ENCODE assay signal across 11 mouse cellular contexts in genomic region chr17:5842988-5843640, GRCm38 (mm10). TPM values are rescaled to one million over a fixed set of nuclear protein-coding genes. Genes with fewer than 3 reads are reported as not detected.
DNase-seq lines count a peak whose midpoint lies in the region; ATAC-seq and TF ChIP-seq lines count a peak whose summit lies in the region.
"Had no signal": no experiment of that assay in that cellular context is flagged by ENCODE, and none has a peak within 500 bp of the region (broad histone marks: within the 10 kb centered on the region; RNA-seq: fewer than 3 reads in every experiment).

No protein-coding gene starts in this region.

- no peaks in the 10 kb centered on the region for H3K9me3 ChIP-seq in forebrain, embryonic 10.5 days
- H3K9me3 ChIP-seq in forebrain, embryonic 14.5 days (replicated peaks; ENCODE audit: control insufficient read depth, low read length) = no peaks in the 10 kb centered on the region
- no peaks in the 10 kb centered on the region for H3K9me3 ChIP-seq in lung, postnatal 0 days (ENCODE audit: low read length)

- no peak for DNase-seq in forebrain, embryonic 10.5 days (ENCODE audit: extremely low spot score, low spot score)
- DNase-seq in forebrain, embryonic 14.5 days (ENCODE audit: low spot score) = no peak
- peak; percentile 26 for DNase-seq in lung, postnatal 0 days (ENCODE audit: low spot score)
- no peak for DNase-seq in lung, postnatal 36 days
- DNase-seq in kidney, postnatal 25 days = peak; percentile 36 to 64
- DNase-seq in cerebellum, adult 18-20 months = no peak
- DNase-seq in adrenal gland, postnatal 36 days = no peak
- DNase-seq: cerebellum, adult 9-10 months; forebrain, postnatal 0 days; right cerebral cortex, postnatal 4 days had no signal

- no peak overlapping the region for H3K9ac ChIP-seq in forebrain, embryonic 14.5 days (ENCODE audit: low read length)
- H3K9ac ChIP-seq in lung, postnatal 0 days (replicated peaks; ENCODE audit: low read depth) = no peak overlapping the region
- H3K9ac ChIP-seq: forebrain, postnatal 0 days had no signal

- peaks cover 49% of the 10 kb centered on the region for H3K4me1 ChIP-seq in forebrain, embryonic 10.5 days
- peaks cover 4% of the 10 kb centered on the region; the same call in 1 of the 2 replicates for H3K4me1 ChIP-seq in forebrain, embryonic 14.5 days (ENCODE audit: control insufficient read depth, insufficient read depth, low read length)
- peaks cover 4% of the 10 kb centered on the region for H3K4me1 ChIP-seq in lung, postnatal 0 days (ENCODE audit: insufficient read depth, low read depth, low read length)
- peaks cover 25% of the 10 kb centered on the region for H3K4me1 ChIP-seq in small intestine, adult 2 months (ENCODE audit: control insufficient read depth, insufficient read depth, insufficient read length, low read length)

- ATAC-seq in forebrain, embryonic 14.5 days = no peak
- ATAC-seq in lung, postnatal 0 days = no peak
- ATAC-seq: forebrain, postnatal 0 days had no signal

- WGBS in forebrain, embryonic 10.5 days = 75% methylated on average over 9 of the region's 9 CpGs
- 67% methylated on average over 9 of the region's 9 CpGs for WGBS in forebrain, embryonic 14.5 days
- WGBS in lung, postnatal 0 days = 64% methylated on average over 9 of the region's 9 CpGs
- 24% methylated on average over 9 of the region's 9 CpGs for whole genome bisulfite sequencing in small intestine, adult 2 months

- H3K36me3 ChIP-seq in forebrain, embryonic 10.5 days (replicated peaks) = no peaks in the 10 kb centered on the region
- H3K36me3 ChIP-seq in forebrain, embryonic 14.5 days (ENCODE audit: control insufficient read depth, insufficient read depth, low read length) = no peaks in the 10 kb centered on the region
- H3K36me3 ChIP-seq in lung, postnatal 0 days (ENCODE audit: insufficient read depth, low read length) = no peaks in the 10 kb centered on the region
- H3K36me3 ChIP-seq in small intestine, adult 2 months (ENCODE audit: control insufficient read depth, insufficient read depth, low read length) = 0 out of 2 replicates have a peak, but pooled peaks cover 2% of the 10 kb centered on the region

- peak overlapping the region; percentile 84; the same call in 1 of the 2 replicates for H3K4me3 ChIP-seq in forebrain, embryonic 10.5 days
- no peak overlapping the region for H3K4me3 ChIP-seq in forebrain, embryonic 14.5 days (ENCODE audit: low read depth, low read length)
- H3K4me3 ChIP-seq in lung, postnatal 0 days (ENCODE audit: low read depth, low read length) = no peak overlapping the region
- H3K4me3 ChIP-seq in small intestine, adult 2 months (ENCODE audit: low read depth, low read length) = peak overlapping the region; percentile 49

- H3K4me2 ChIP-seq in forebrain, embryonic 14.5 days (ENCODE audit: low read length) = no peak overlapping the region
- no peak overlapping the region for H3K4me2 ChIP-seq in lung, postnatal 0 days (replicated peaks; ENCODE audit: low read depth, low read length)

- no peaks in the 10 kb centered on the region for H3K27me3 ChIP-seq in forebrain, embryonic 10.5 days (ENCODE audit: poor library complexity, severe bottlenecking)
- no peaks in the 10 kb centered on the region for H3K27me3 ChIP-seq in forebrain, embryonic 14.5 days (replicated peaks; ENCODE audit: control insufficient read depth, insufficient read depth, low read length)
- no peaks in the 10 kb centered on the region for H3K27me3 ChIP-seq in lung, postnatal 0 days (replicated peaks; ENCODE audit: insufficient read depth, low read length)
- no peaks in the 10 kb centered on the region for H3K27me3 ChIP-seq in small intestine, adult 2 months (ENCODE audit: control insufficient read depth, insufficient read depth, low read length)

- no peak overlapping the region for H3K27ac ChIP-seq in forebrain, embryonic 10.5 days
- no peak overlapping the region for H3K27ac ChIP-seq in forebrain, embryonic 14.5 days (ENCODE audit: low read depth, low read length)
- no peak overlapping the region for H3K27ac ChIP-seq in lung, postnatal 0 days (ENCODE audit: low read length)
- peak overlapping the region; percentile 98 for H3K27ac ChIP-seq in small intestine, adult 2 months (ENCODE audit: insufficient read depth, low read depth, low read length)

- no peak for TF ChIP-seq EP300 in lung, postnatal 0 days (IDR thresholded peaks at IDR 0.05)

- peak; percentile 61; the same call in 1 of the 2 replicates for TF ChIP-seq POLR2A in small intestine, adult 2 months (IDR thresholded peaks at IDR 0.05; ENCODE audit: low read depth, low read length)

- no peak for TF ChIP-seq CTCF in lung, postnatal 0 days (IDR thresholded peaks at IDR 0.05)
- TF ChIP-seq CTCF in small intestine, adult 2 months (IDR thresholded peaks at IDR 0.05; ENCODE audit: extremely low read depth, insufficient read length, insufficient replicate concordance, low read depth, low read length) = no peak

RNA-seq across cellular contexts. Expression of gene Snx9, which starts 2.0 kb away (rescaled TPM):
- 12.9 and 14.8 TPM in 2 replicates for polyA plus RNA-seq in forebrain, embryonic 10.5 days (2016; fragmentation: Nextera tagmentation; extraction: Ambion mirVana)
- 6.7 and 6.8 TPM in 2 replicates for polyA plus RNA-seq in forebrain, embryonic 14.5 days (2014; fragmentation: Nextera tagmentation; extraction: Ambion mirVana)
- 26.3 and 26.9 TPM in 2 replicates for polyA plus RNA-seq in lung, postnatal 0 days (2015; fragmentation: Nextera tagmentation; extraction: Ambion mirVana)
- polyA plus RNA-seq in small intestine, adult 2 months (2012; rRNA removed) = 28.0 and 66.3 TPM in 2 replicates
- total RNA-seq in adrenal gland, postnatal 36 days (2021) = 10 to 100 TPM; 49.7 to 57.2 TPM

Comparison
In these comparisons a context has a peak if more than half of its experiments do, and no peak if none do; other contexts are left out.
1. DNase-seq: peak in lung, postnatal 0 days (single experiment) and kidney, postnatal 25 days (2 of 2); none in forebrain, embryonic 10.5 days (single experiment), forebrain, embryonic 14.5 days (single experiment), lung, postnatal 36 days (single experiment), cerebellum, adult 18-20 months (0 of 2) and adrenal gland, postnatal 36 days (0 of 2).
2. H3K4me3 ChIP-seq: peak in forebrain, embryonic 10.5 days (single experiment) and small intestine, adult 2 months (single experiment); none in forebrain, embryonic 14.5 days (single experiment) and lung, postnatal 0 days (single experiment).